Mouse (Mus musculus): ENCODE measurements around the gene Npepps. TPM values are rescaled to one million over a fixed set of nuclear protein-coding genes. Genes with fewer than 3 reads are reported as not detected.

Npepps gene
- total and polyA plus RNA-seq, 2 experiments from 2014 or later: 52.5 to 109 TPM

DNA sequence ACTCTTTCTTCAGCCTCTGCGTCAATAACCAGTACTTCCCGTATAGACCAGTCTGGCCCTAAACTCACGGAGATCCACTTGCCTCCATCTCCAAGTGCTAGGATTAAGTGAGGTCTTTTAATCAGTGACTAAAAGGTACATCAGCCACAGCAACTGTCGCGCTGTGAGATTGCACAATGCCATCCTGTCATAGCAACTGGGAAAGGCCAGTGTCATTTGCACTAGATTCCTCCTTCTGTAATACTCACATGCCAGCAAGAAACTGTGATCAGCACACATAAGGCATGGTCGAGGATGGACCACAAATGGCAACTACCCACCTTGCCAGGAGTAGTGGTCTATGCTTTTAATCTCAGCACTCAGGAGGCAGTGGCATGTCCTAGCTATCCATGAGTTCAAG lies 80.9 kb downstream of the Npepps start:
- no peak for TF ChIP-seq CTCF (IDR thresholded peaks at IDR 0.05)
- no peak overlapping the region for H3K4me2 ChIP-seq (ENCODE audit: low read depth, low read length, poor library complexity, severe bottlenecking)
- no peak overlapping the region for H3K9ac ChIP-seq (replicated peaks; ENCODE audit: low read length, poor library complexity, severe bottlenecking)
- no peaks in the 10 kb centered on the region for H3K9me3 ChIP-seq (ENCODE audit: low read length)
- no peak overlapping the region for H3K4me3 ChIP-seq (ENCODE audit: low read depth, low read length)
- no peak for DNase-seq (ENCODE audit: low spot score)
- H3K27me3 ChIP-seq (ENCODE audit: insufficient read depth, low read length): no peaks in the 10 kb centered on the region
- H3K27ac ChIP-seq (ENCODE audit: low read depth, low read length): no peak overlapping the region
- 87% methylated on average over 6 of the region's 6 CpGs for WGBS
- ATAC-seq (ENCODE audit: low FRiP score): no peak
- H3K36me3 ChIP-seq (ENCODE audit: insufficient read depth, low read length): no peaks in the 10 kb centered on the region
- no peaks in the 10 kb centered on the region for H3K4me1 ChIP-seq (ENCODE audit: insufficient read depth, low read length)

DNA sequence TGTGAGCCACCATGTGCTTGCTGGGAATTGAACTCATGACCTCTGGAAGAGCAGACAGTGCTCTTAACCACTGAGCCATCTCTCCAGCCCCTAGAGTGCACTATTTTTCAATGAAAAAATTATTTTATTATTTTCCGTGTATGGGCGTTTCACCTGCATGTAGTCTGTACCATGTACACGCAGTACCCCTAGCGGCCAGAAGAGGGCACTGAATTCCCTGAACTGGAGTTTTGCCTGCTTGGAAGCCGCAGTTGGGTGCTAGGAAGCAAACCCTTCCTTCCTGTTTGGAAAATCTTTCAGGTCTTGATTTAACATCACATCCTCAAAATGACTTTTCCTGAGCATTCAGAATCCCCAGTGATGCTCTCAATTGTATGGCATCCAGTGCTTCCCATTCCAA lies 81.8 kb downstream of the Npepps start:
- H3K4me1 ChIP-seq (ENCODE audit: insufficient read depth, low read length): no peaks in the 10 kb centered on the region
- H3K27ac ChIP-seq (ENCODE audit: low read depth, low read length): no peak overlapping the region
- peak; percentile 71 for TF ChIP-seq CTCF (IDR thresholded peaks at IDR 0.05)
- no peaks in the 10 kb centered on the region for H3K9me3 ChIP-seq (ENCODE audit: low read length)
- WGBS: 23% methylated on average over 5 of the region's 5 CpGs
- no peaks in the 10 kb centered on the region for H3K36me3 ChIP-seq (ENCODE audit: insufficient read depth, low read length)
- no peaks in the 10 kb centered on the region for H3K27me3 ChIP-seq (ENCODE audit: insufficient read depth, low read length)
- DNase-seq (ENCODE audit: low spot score): peak; percentile 35
- H3K4me2 ChIP-seq (ENCODE audit: low read depth, low read length, poor library complexity, severe bottlenecking): no peak overlapping the region
- H3K4me3 ChIP-seq (ENCODE audit: low read depth, low read length): no peak overlapping the region
- H3K9ac ChIP-seq (replicated peaks; ENCODE audit: low read length, poor library complexity, severe bottlenecking): no peak overlapping the region
- ATAC-seq (ENCODE audit: low FRiP score): no peak

DNA sequence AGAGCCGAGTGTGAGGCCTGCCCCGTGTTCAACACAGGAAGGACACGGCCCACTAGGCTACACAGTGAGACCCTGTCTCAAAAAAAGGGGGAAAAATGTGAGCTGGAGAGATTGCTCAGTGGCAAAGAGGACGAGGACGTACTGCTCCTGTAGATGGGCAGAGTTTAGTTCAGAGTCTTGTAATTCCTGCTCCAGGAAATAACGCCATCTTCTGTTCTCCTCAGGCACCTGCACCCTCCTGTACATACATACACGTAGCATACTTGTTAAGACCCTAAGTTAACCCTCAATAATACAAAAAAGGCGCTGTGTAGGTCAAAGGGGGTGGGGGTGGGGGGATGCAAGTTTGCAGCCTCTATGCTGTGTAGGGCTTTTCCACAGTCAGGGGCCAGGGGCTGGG lies 83.4 kb downstream of the Npepps start:
- H3K27ac ChIP-seq (ENCODE audit: low read depth, low read length): no peak overlapping the region
- no peaks in the 10 kb centered on the region for H3K4me1 ChIP-seq (ENCODE audit: insufficient read depth, low read length)
- no peak overlapping the region for H3K4me3 ChIP-seq (ENCODE audit: low read depth, low read length)
- no peaks in the 10 kb centered on the region for H3K9me3 ChIP-seq (ENCODE audit: low read length)
- H3K36me3 ChIP-seq (ENCODE audit: insufficient read depth, low read length): no peaks in the 10 kb centered on the region
- H3K4me2 ChIP-seq (ENCODE audit: low read depth, low read length, poor library complexity, severe bottlenecking): no peak overlapping the region
- no peaks in the 10 kb centered on the region for H3K27me3 ChIP-seq (ENCODE audit: insufficient read depth, low read length)
- DNase-seq (ENCODE audit: low spot score) (no peak), ATAC-seq (ENCODE audit: low FRiP score) (no peak)
- TF ChIP-seq CTCF (IDR thresholded peaks at IDR 0.05): no peak
- no peak overlapping the region for H3K9ac ChIP-seq (replicated peaks; ENCODE audit: low read length, poor library complexity, severe bottlenecking)
- 82% methylated on average over 8 of the region's 8 CpGs for WGBS

DNA sequence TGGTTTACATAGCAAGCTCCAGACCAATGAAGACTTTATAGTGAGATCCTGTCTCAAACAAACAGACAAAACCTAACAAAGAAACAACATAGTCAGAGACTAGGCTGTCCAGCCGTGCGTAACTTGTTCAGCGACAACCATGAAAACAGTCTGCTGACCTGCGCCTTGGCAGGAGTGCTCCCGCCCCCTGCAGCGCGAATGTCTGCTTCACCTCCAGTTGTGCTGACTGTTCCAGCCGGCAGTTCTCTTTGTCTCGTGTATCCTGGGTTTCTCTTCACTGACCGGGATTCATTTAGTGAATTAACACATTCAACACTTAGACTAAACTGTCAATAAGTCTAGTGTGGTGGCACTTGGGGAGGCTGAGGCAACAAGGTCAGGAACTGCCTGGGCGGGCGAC lies 83.9 kb downstream of the Npepps start:
- Histone ChIP-seq H3K4me3 (ENCODE audit: low read depth, low read length) (no peak overlapping the region), H3K9ac (replicated peaks; ENCODE audit: low read length, poor library complexity, severe bottlenecking) (no peak overlapping the region), H3K4me1 (ENCODE audit: insufficient read depth, low read length) (no peaks in the 10 kb centered on the region), H3K27ac (ENCODE audit: low read depth, low read length) (no peak overlapping the region), H3K27me3 (ENCODE audit: insufficient read depth, low read length) (no peaks in the 10 kb centered on the region), H3K4me2 (ENCODE audit: low read depth, low read length, poor library complexity, severe bottlenecking) (no peak overlapping the region), H3K9me3 (ENCODE audit: low read length) (no peaks in the 10 kb centered on the region), H3K36me3 (ENCODE audit: insufficient read depth, low read length) (no peaks in the 10 kb centered on the region)
- 59% methylated on average over 12 of the region's 12 CpGs for WGBS
- TF ChIP-seq CTCF (IDR thresholded peaks at IDR 0.05): no peak
- no peak for DNase-seq (ENCODE audit: low spot score)
- ATAC-seq (ENCODE audit: low FRiP score): no peak

DNA sequence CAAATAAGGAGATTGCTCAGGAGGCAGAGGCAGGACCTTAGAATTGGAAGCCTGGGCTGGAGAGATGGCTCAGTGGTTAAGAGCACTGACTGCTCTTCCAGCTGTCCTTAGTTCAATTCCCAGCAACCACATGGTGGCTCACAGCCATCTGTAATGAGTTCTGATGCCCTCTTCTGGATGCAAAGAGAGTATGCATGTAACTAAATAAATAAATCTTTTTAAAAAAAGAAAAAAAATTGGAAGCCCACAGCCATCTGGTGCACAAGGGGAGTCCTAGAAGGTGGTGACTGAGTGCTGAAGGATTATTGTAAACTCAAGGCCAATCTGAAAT lies 87.9 kb downstream of the Npepps start:
- ATAC-seq (ENCODE audit: low FRiP score) (no peak), DNase-seq (ENCODE audit: low spot score) (no peak)
- Histone ChIP-seq H3K9ac (replicated peaks; ENCODE audit: low read length, poor library complexity, severe bottlenecking) (no peak overlapping the region), H3K9me3 (ENCODE audit: low read length) (no peaks in the 10 kb centered on the region), H3K27ac (ENCODE audit: low read depth, low read length) (no peak overlapping the region), H3K4me3 (ENCODE audit: low read depth, low read length) (no peak overlapping the region), H3K27me3 (ENCODE audit: insufficient read depth, low read length) (no peaks in the 10 kb centered on the region), H3K4me2 (ENCODE audit: low read depth, low read length, poor library complexity, severe bottlenecking) (no peak overlapping the region), H3K36me3 (ENCODE audit: insufficient read depth, low read length) (no peaks in the 10 kb centered on the region), H3K4me1 (ENCODE audit: insufficient read depth, low read length) (no peaks in the 10 kb centered on the region)
- peak; percentile 55 for TF ChIP-seq CTCF (IDR thresholded peaks at IDR 0.05)

DNA sequence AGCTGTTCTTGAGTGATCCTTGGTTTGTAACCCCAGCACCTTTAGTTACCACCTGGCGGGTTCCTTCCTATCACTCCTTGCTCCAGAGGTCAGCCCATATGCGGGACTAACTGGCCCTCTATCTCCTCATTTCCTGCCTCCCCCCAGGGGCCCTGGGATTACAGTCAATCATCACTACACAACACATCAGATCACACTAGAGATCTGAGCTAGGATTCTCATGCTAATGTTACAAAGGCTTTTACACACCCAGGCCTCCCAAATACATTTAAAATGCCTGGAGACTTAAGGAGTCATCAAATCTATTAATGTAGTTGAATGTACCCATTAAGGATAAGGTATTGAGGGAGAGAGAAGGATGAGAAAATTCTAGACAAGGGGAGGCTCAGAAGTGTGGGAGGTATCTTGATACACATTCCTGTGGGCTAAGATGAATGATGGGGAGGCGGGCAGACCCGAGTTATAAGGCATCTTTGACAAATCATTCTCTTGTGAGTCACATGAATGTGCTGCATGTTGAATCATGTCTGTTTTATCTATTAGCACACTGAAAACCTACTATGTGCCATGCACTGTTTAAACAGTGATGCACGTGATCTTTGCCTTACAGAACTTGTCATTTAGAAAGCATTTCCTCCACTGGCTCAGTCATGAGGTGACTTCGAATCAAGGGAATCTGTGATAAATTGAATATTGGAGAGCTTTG lies 88.4 kb downstream of the Npepps start:
- 80% methylated on average over 6 of the region's 6 CpGs for WGBS
- H3K27me3 ChIP-seq (ENCODE audit: insufficient read depth, low read length): no peaks in the 10 kb centered on the region
- no peaks in the 10 kb centered on the region for H3K36me3 ChIP-seq (ENCODE audit: insufficient read depth, low read length)
- no peak overlapping the region for H3K4me2 ChIP-seq (ENCODE audit: low read depth, low read length, poor library complexity, severe bottlenecking)
- H3K9ac ChIP-seq (replicated peaks; ENCODE audit: low read length, poor library complexity, severe bottlenecking): no peak overlapping the region
- no peak for TF ChIP-seq CTCF (IDR thresholded peaks at IDR 0.05)
- H3K27ac ChIP-seq (ENCODE audit: low read depth, low read length): no peak overlapping the region
- DNase-seq (ENCODE audit: low spot score) (no peak), ATAC-seq (ENCODE audit: low FRiP score) (no peak)
- H3K4me3 ChIP-seq (ENCODE audit: low read depth, low read length): no peak overlapping the region
- no peaks in the 10 kb centered on the region for H3K4me1 ChIP-seq (ENCODE audit: insufficient read depth, low read length)
- no peaks in the 10 kb centered on the region for H3K9me3 ChIP-seq (ENCODE audit: low read length)

All from midbrain, postnatal 0 days (tissue).